Mouse (Mus musculus) ES-E14 (cell line): Measurements from ENCODE around the gene Ppp1r9a. TPM values are rescaled to one million over a fixed set of nuclear protein-coding genes. Genes with fewer than 3 reads are reported as not detected.

Source experiments
- DNase-seq: peaks from one replicate; pipeline ENCODE4 v3.0.0-alpha.2; 2013; ENCODE audit warnings: low read depth, low spot score
- H3K27ac ChIP-seq: 2 replicates; pipeline ENCODE4 v1.5.1; 2012; ENCODE audit warnings: low read depth, mild to moderate bottlenecking, low read length, moderate library complexity, mixed read lengths; ENCODE audit not compliant: poor library complexity, insufficient read depth, severe bottlenecking
- H3K36me3 ChIP-seq: 2 replicates; pipeline ENCODE4 v1.6.1; 2012; ENCODE audit warnings: mild to moderate bottlenecking, low read length, moderate library complexity, mixed read lengths; ENCODE audit not compliant: control insufficient read depth, poor library complexity, insufficient read depth, severe bottlenecking
- H3K4me1 ChIP-seq, 2 experiments: fragments of 150-350 bp in 1 of 2; sonication (generic) in 1 of 2; 2 replicates each; pipeline ENCODE4 v1.6.1; 2012; ENCODE audit warnings: low read length in 2 of 2, mild to moderate bottlenecking in 1 of 2, mixed read lengths in 1 of 2; ENCODE audit not compliant: control insufficient read depth in 2 of 2, insufficient read depth in 2 of 2, poor library complexity in 1 of 2
- H3K4me3 ChIP-seq, 2 experiments: fragments of 150-350 bp in 1 of 2; sonication (generic) in 1 of 2; 2 replicates each; pipeline ENCODE4 v1.5.1; 2012; ENCODE audit warnings: low read length in 2 of 2, low read depth in 1 of 2, mild to moderate bottlenecking in 1 of 2, mixed read lengths in 1 of 2; ENCODE audit not compliant: insufficient read depth in 1 of 2, poor library complexity in 1 of 2, severe bottlenecking in 1 of 2
- H3K9ac ChIP-seq: 2 replicates; pipeline ENCODE4 v1.6.1; 2012; ENCODE audit warnings: low read depth, mild to moderate bottlenecking, low read length, mixed read lengths; ENCODE audit not compliant: poor library complexity, insufficient read depth, severe bottlenecking
- H3K9me3 ChIP-seq: fragments of 150-350 bp; sonication (generic); 2 replicates; pipeline ENCODE4 v1.6.1; 2012; ENCODE audit warnings: low read depth, mild to moderate bottlenecking, low read length; ENCODE audit not compliant: control insufficient read depth, insufficient read depth
- CHD2 ChIP-seq: IDR thresholded peaks from 2 replicates; pipeline ENCODE4 v1.6.1; 2014; ENCODE audit warnings: mild to moderate bottlenecking, low read depth, low read length, inconsistent platforms
- HCFC1 ChIP-seq: IDR thresholded peaks from 2 replicates; pipeline ENCODE4 v1.6.1; 2012; ENCODE audit warnings: low read length, inconsistent platforms, borderline replicate concordance; ENCODE audit not compliant: insufficient read depth
- MAFK ChIP-seq: IDR thresholded peaks from 2 replicates; pipeline ENCODE4 v1.6.1; 2014; ENCODE audit warnings: mild to moderate bottlenecking, low read depth, low read length, inconsistent platforms; ENCODE audit not compliant: insufficient read depth
- ZC3H11A ChIP-seq: IDR thresholded peaks from 2 replicates; pipeline ENCODE4 v1.6.1; 2012; ENCODE audit warnings: low read depth, mild to moderate bottlenecking, inconsistent platforms, low read length, borderline replicate concordance
- ZNF384 ChIP-seq: IDR thresholded peaks from 2 replicates; pipeline ENCODE4 v1.6.1; 2012; ENCODE audit warnings: low read depth, low read length, inconsistent platforms
- in situ Hi-C, 2 experiments: fragments of 600-800 bp; cut with MboI; formaldehyde crosslinking; loops; one replicate each; pipeline ENCODE4 v1.15.1; 2025; ENCODE audit warnings: low sequenced_read_pairs in 2 of 2, inconsistent platforms in 1 of 2; ENCODE audit not compliant: unreplicated experiment in 2 of 2
- total RNA-seq: library from RNA; depleted of rRNA; stranded (reverse); fragments of 300-350 nt; gene quantifications from 2 replicates; pipeline ENCODE4 v1.2.3, GENCODE M21; 2012

The Ppp1r9a gene
- total RNA-seq, 1 experiment: 22.2 TPM

DNA sequence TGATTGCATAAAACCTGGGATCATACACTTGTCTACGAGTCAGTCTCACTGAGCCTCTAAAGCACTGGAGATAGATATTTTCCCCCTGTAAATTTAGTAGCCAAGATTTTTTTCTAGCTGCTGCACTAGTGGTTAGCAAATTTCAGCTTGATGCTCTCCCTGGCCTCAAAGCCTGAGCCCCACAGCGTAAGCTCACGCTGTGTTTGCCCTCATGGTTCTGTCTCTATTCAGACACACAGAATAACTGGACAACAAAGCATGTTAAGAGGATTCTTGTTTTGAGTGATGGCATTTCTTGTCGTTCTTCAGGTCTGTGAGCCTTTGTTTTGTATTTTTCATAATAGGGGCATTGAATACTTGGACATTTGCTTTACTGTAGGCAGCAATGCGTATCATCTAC is 177.4 kb downstream of the Ppp1r9a start:
- TF ChIP-seq HCFC1 (no peak), CHD2 (no peak), ZC3H11A (no peak), ZNF384 (no peak), MAFK (no peak)
- no peaks in the 10 kb centered on the region for H3K9me3 ChIP-seq
- H3K27ac ChIP-seq: no peak overlapping the region
- H3K4me1 ChIP-seq: no peaks in the 10 kb centered on the region
- peaks cover 4% of the 10 kb centered on the region; the same call in 1 of the 2 replicates for H3K36me3 ChIP-seq
- no peak overlapping the region for H3K9ac ChIP-seq
- no peak for DNase-seq
- in situ Hi-C loops: no loop called here
- H3K4me3 ChIP-seq: no peak overlapping the region

GRCm38 (mm10) chr6:5080496-5080895 is 177.8 kb downstream of the Ppp1r9a start:
- no peak overlapping the region for H3K4me3 ChIP-seq
- peaks cover 4% of the 10 kb centered on the region; the same call in 1 of the 2 replicates for H3K36me3 ChIP-seq
- TF ChIP-seq ZC3H11A (no peak), CHD2 (no peak), ZNF384 (no peak), MAFK (no peak), HCFC1 (no peak)
- H3K9ac ChIP-seq: no peak overlapping the region
- no peak overlapping the region for H3K27ac ChIP-seq
- in situ Hi-C loops: no loop called here
- H3K9me3 ChIP-seq: no peaks in the 10 kb centered on the region
- no peak for DNase-seq
- H3K4me1 ChIP-seq: no peaks in the 10 kb centered on the region

- Histone ChIP-seq H3K9ac (no peak overlapping the region), H3K4me3 (no peak overlapping the region), H3K27ac (no peak overlapping the region), H3K36me3 (peaks cover 4% of the 10 kb centered on the region; the same call in 1 of the 2 replicates), H3K4me1 (no peaks in the 10 kb centered on the region), H3K9me3 (no peaks in the 10 kb centered on the region)
- TF ChIP-seq MAFK: no peak
- TF ChIP-seq HCFC1: no peak
- no peak for TF ChIP-seq ZC3H11A
- no peak for TF ChIP-seq ZNF384
- TF ChIP-seq CHD2: no peak
- no peak for DNase-seq
- in situ Hi-C loops: no loop called here
These were observed 178.4 kb downstream of the Ppp1r9a start for GRCm38 (mm10) chr6:5081099-5081498.

GRCm38 (mm10) chr6:5082144-5082543 is 179.4 kb downstream of the Ppp1r9a start:
- Histone ChIP-seq H3K9me3 (no peaks in the 10 kb centered on the region), H3K9ac (no peak overlapping the region), H3K4me3 (no peak overlapping the region), H3K36me3 (peaks cover 4% of the 10 kb centered on the region; the same call in 1 of the 2 replicates), H3K4me1 (no peaks in the 10 kb centered on the region), H3K27ac (no peak overlapping the region)
- in situ Hi-C loops: no loop called here
- no peak for DNase-seq
- TF ChIP-seq CHD2 (no peak), ZNF384 (no peak), HCFC1 (no peak), MAFK (no peak), ZC3H11A (no peak)

DNA sequence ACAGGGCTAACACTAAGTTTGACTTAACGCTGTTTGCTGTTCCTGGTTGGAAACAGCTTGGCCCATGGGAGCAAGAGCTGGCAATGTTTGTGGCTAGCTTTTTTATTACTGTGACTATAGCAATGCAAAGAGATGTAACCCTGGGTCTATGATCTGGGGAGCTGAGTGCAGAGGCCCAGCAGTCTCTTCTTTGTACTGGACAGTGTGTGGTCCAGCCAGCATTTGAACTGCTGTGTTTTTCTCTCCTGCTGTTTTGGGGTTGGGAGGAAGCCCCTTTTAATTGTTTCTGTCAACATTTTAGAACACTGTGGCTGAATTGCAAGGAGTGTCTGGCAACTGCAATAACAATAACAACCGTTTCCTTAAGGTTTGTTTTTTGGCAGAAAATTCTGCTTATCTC is 180.0 kb downstream of the Ppp1r9a start:
- in situ Hi-C loops: no loop called here
- H3K4me1 ChIP-seq: no peaks in the 10 kb centered on the region
- H3K9ac ChIP-seq: no peak overlapping the region
- no peak for DNase-seq
- TF ChIP-seq ZNF384 (no peak), MAFK (no peak), HCFC1 (no peak), CHD2 (no peak), ZC3H11A (no peak)
- H3K4me3 ChIP-seq: no peak overlapping the region
- peaks cover 2% of the 10 kb centered on the region; the same call in 1 of the 2 replicates for H3K36me3 ChIP-seq
- H3K9me3 ChIP-seq: no peaks in the 10 kb centered on the region
- no peak overlapping the region for H3K27ac ChIP-seq
